26 mouse cellular contexts compared by ENCODE assay signal in genomic region chr8:93881381-93881780, GRCm38 (mm10).
DNase-seq lines count a peak whose midpoint lies in the region; ATAC-seq and TF ChIP-seq lines count a peak whose summit lies in the region.
"Had no signal": no experiment of that assay in that cellular context is flagged by ENCODE, and none has a peak within 500 bp of the region (broad histone marks: within the 10 kb centered on the region; RNA-seq: fewer than 3 reads in every experiment).

No protein-coding gene starts in this region.

- TF ChIP-seq CTCF in layer of hippocampus, adult 2 months (conservative IDR thresholded peaks at IDR 0.05), result no peak
- TF ChIP-seq CTCF in CH12.LX (conservative IDR thresholded peaks at IDR 0.05 in 1 of 2, IDR thresholded peaks at IDR 0.05 in 1 of 2; ENCODE audit: low read depth in 2 of 2, low read length in 2 of 2), result no peak

- H3K4me2 ChIP-seq in CH12.LX (ENCODE audit: insufficient read depth, low read depth, poor library complexity, severe bottlenecking), result no peak overlapping the region
- H3K4me2 ChIP-seq: forebrain, embryonic 13.5 days; heart, embryonic 13.5 days; hindbrain, embryonic 14.5 days had no signal

- H3K4me3 ChIP-seq in layer of hippocampus, adult 2 months, result no peak overlapping the region
- no peak overlapping the region for H3K4me3 ChIP-seq in CH12.LX (replicated peaks in 1 of 3; ENCODE audit: low read depth in 2 of 3, low read length in 2 of 3, poor library complexity in 1 of 3)
- H3K4me3 ChIP-seq: forebrain, embryonic 10.5 days; forebrain, embryonic 13.5 days; heart, adult 2 months; heart, embryonic 10.5 days; heart, embryonic 13.5 days had no signal

- H3K36me3 ChIP-seq in CH12.LX (replicated peaks in 1 of 2; ENCODE audit: control insufficient read depth in 1 of 2, insufficient read depth in 1 of 2, low read length in 1 of 2), result peaks cover 0 to 7% of the 10 kb centered on the region in 2 experiments
- H3K36me3 ChIP-seq: G1E; heart, embryonic 10.5 days; heart, embryonic 13.5 days had no signal

- no peaks in the 10 kb centered on the region for H3K9me3 ChIP-seq in CH12.LX (replicated peaks; ENCODE audit: low read length)
- H3K9me3 ChIP-seq: forebrain, embryonic 10.5 days; forebrain, embryonic 13.5 days; heart, embryonic 10.5 days; heart, embryonic 13.5 days had no signal

- peak; percentile 37; the same call in 1 of the 2 replicates for ATAC-seq in cerebellum, adult (ENCODE audit: insufficient number of reproducible peaks, low FRiP score, low TSS enrichment)
- ATAC-seq: forebrain, embryonic 13.5 days; forebrain, embryonic 16.5 days; hindbrain, postnatal 0 days; inflammation-experienced regulatory T-cells, adult 6 months; intestine, embryonic 16.5 days; Patski had no signal

- peak overlapping the region; percentile 90 for H3K27ac ChIP-seq in layer of hippocampus, adult 2 months
- H3K27ac ChIP-seq in CH12.LX (ENCODE audit: insufficient read depth, low read depth), result no peak overlapping the region
- H3K27ac ChIP-seq: forebrain, embryonic 10.5 days; forebrain, embryonic 13.5 days; heart, adult 2 months; heart, embryonic 10.5 days; heart, embryonic 13.5 days; hindbrain, embryonic 14.5 days; hindbrain, postnatal 0 days had no signal

- H3K79me2 ChIP-seq in CH12.LX (replicated peaks; ENCODE audit: control insufficient read depth, extremely low read depth, insufficient read depth, poor library complexity, severe bottlenecking), result no peaks in the 10 kb centered on the region

- peaks cover 4 to 36% of the 10 kb centered on the region in 2 experiments; a peak in 3 of 4 replicates for H3K4me1 ChIP-seq in CH12.LX (ENCODE audit: control insufficient read depth in 1 of 2, insufficient read depth in 2 of 2)

- in situ Hi-C loops in CH12.LX (cut with MboI; ENCODE audit: low pct_ligation_motif_present, low pct_unique_long_range_greater_than_20kb, low sequenced_read_pairs), result no loop called here

- no peaks in the 10 kb centered on the region for H3K27me3 ChIP-seq in CH12.LX (replicated peaks)
- H3K27me3 ChIP-seq: forebrain, embryonic 13.5 days; heart, embryonic 13.5 days; Patski had no signal

- dilution Hi-C loops in CH12.LX (cut with MboI; ENCODE audit: extremely low pct_ligation_motif_present, extremely low pct_unique_long_range_greater_than_20kb, low sequenced_read_pairs), result no loop called here

- no peak overlapping the region for H3K9ac ChIP-seq in CH12.LX (ENCODE audit: insufficient read depth, low read depth)
- H3K9ac ChIP-seq: forebrain, embryonic 13.5 days; heart, embryonic 13.5 days; hindbrain, embryonic 14.5 days had no signal

- TF ChIP-seq EP300 in CH12.LX (IDR thresholded peaks at IDR 0.05; ENCODE audit: low read length), result no peak

- no peak for TF ChIP-seq RAD21 in CH12.LX (IDR thresholded peaks at IDR 0.05; ENCODE audit: low read depth, low read length)

- DNase-seq in cerebellum, adult 9-10 months, result no peak
- no peak for DNase-seq in layer of hippocampus, adult 2 months (ENCODE audit: low spot score in 2 of 2)
- DNase-seq in layer of hippocampus, postnatal 25 days (ENCODE audit: extremely low spot score in 1 of 2, low spot score in 1 of 2), result no peak
- peak; percentile 17 for DNase-seq in CH12.LX (ENCODE audit: extremely low read depth)
- no peak for DNase-seq in thymus, postnatal 14 days
- DNase-seq: adrenal gland, postnatal 10 days; adrenal gland, postnatal 36 days; cerebellum, adult 11-12 months; cerebellum, postnatal 10 days; cerebellum, postnatal 36 days; gastrocnemius, postnatal 25 days; heart, adult 2 months; heart, postnatal 14 days; heart, postnatal 4 days had no signal

- TF ChIP-seq POLR2A in CH12.LX (IDR thresholded peaks at IDR 0.05; ENCODE audit: low read depth, low read length), result no peak

TF ChIP-seq in CH12.LX, 34 proteins besides CTCF, POLR2A, EP300 and RAD21:
- TF ChIP-seq MYC (IDR thresholded peaks at IDR 0.05; ENCODE audit: low read depth, low read length), result no peak
- no peak for TF ChIP-seq CHD2 (IDR thresholded peaks at IDR 0.05; ENCODE audit: low read length)
- no peak for TF ChIP-seq HCFC1 (IDR thresholded peaks at IDR 0.05; ENCODE audit: low read depth, low read length)
- no peak for TF ChIP-seq MAZ (IDR thresholded peaks at IDR 0.05; ENCODE audit: low read depth, low read length)
- TF ChIP-seq JUND (conservative IDR thresholded peaks at IDR 0.05; ENCODE audit: low read depth, low read length), result no peak
- no peak for TF ChIP-seq MEF2A (IDR thresholded peaks at IDR 0.05; ENCODE audit: borderline replicate concordance, low read depth, low read length)
- TF ChIP-seq USF1 (IDR thresholded peaks at IDR 0.05; ENCODE audit: low read depth, low read length), result no peak
- TF ChIP-seq ZKSCAN1 (IDR thresholded peaks at IDR 0.05; ENCODE audit: borderline replicate concordance, low read depth, low read length), result no peak
- no peak for TF ChIP-seq UBTF (IDR thresholded peaks at IDR 0.05; ENCODE audit: low read depth, low read length)
- TF ChIP-seq SMC3 (IDR thresholded peaks at IDR 0.05; ENCODE audit: low read depth, low read length), result no peak
- no peak for TF ChIP-seq USF2 (conservative IDR thresholded peaks at IDR 0.05; ENCODE audit: low read depth, low read length)
- TF ChIP-seq TCF12 (IDR thresholded peaks at IDR 0.05; ENCODE audit: low read depth, low read length), result no peak
- no peak for TF ChIP-seq POLR2AphosphoS2 (IDR thresholded peaks at IDR 0.05; ENCODE audit: low read depth, low read length)
TF ChIP-seq in CH12.LX: peak in this region for 0.
